In genomic region chr11:102408888-102409794, GRCm38 (mm10) we compare ENCODE assay signal across 8 mouse cellular contexts. TPM values are rescaled to one million over a fixed set of nuclear protein-coding genes. Genes with fewer than 3 reads are reported as not detected.
A peak's percentile ranks its signal among the peaks of the same experiment; 100 is the strongest.
DNase-seq lines count a peak whose midpoint lies in the region; ATAC-seq and TF ChIP-seq lines count a peak whose summit lies in the region.

No protein-coding gene starts in this region.

- H3K27me3 ChIP-seq in forebrain, embryonic 13.5 days: no peaks in the 10 kb centered on the region
- no peaks in the 10 kb centered on the region for H3K27me3 ChIP-seq in liver, embryonic 14.5 days (ENCODE audit: control insufficient read depth, insufficient read depth, low read length)

- no peak for TF ChIP-seq CTCF in liver, embryonic 14.5 days (IDR thresholded peaks at IDR 0.05; ENCODE audit: low read depth)

- peaks cover 33% of the 10 kb centered on the region for H3K4me1 ChIP-seq in forebrain, embryonic 13.5 days
- H3K4me1 ChIP-seq in liver, embryonic 14.5 days (replicated peaks; ENCODE audit: control insufficient read depth in 2 of 2, insufficient read depth in 2 of 2, low read length in 1 of 2): peaks cover 26 to 33% of the 10 kb centered on the region in 2 experiments

- no peak for TF ChIP-seq EP300 in liver, embryonic 14.5 days (IDR thresholded peaks at IDR 0.05; ENCODE audit: low read depth)

- H3K4me2 ChIP-seq in forebrain, embryonic 13.5 days: peak overlapping the region; percentile 80
- peak overlapping the region; percentile 99 for H3K4me2 ChIP-seq in liver, embryonic 14.5 days (ENCODE audit: low read depth)

- 42% methylated on average over 15 of the region's 15 CpGs for WGBS in forebrain, embryonic 13.5 days
- 37% methylated on average over 15 of the region's 15 CpGs for WGBS in liver, embryonic 14.5 days (ENCODE audit: insufficient replicate concordance)

- H3K9ac ChIP-seq in forebrain, embryonic 13.5 days: no peak overlapping the region
- peak overlapping the region; percentile 99 for H3K9ac ChIP-seq in liver, embryonic 14.5 days (replicated peaks)

- H3K36me3 ChIP-seq in forebrain, embryonic 13.5 days (ENCODE audit: poor library complexity, severe bottlenecking): peaks cover 9% of the 10 kb centered on the region
- H3K36me3 ChIP-seq in liver, embryonic 14.5 days (replicated peaks; ENCODE audit: control insufficient read depth, insufficient read depth, low read depth): peaks cover 16% of the 10 kb centered on the region

- ATAC-seq in cerebellum, adult (ENCODE audit: insufficient number of reproducible peaks, low FRiP score, low TSS enrichment): no peak
- no peak for ATAC-seq in forebrain, embryonic 13.5 days
- no peak for ATAC-seq in liver, embryonic 14.5 days (ENCODE audit: insufficient read depth)

- no peaks in the 10 kb centered on the region for H3K9me3 ChIP-seq in forebrain, embryonic 13.5 days (replicated peaks)
- no peaks in the 10 kb centered on the region for H3K9me3 ChIP-seq in liver, embryonic 14.5 days (ENCODE audit: control insufficient read depth, low read length)

- peak overlapping the region; percentile 77 for H3K4me3 ChIP-seq in forebrain, embryonic 13.5 days
- peak overlapping the region; percentile 52 to 68 for H3K4me3 ChIP-seq in liver, embryonic 14.5 days (ENCODE audit: insufficient read depth in 1 of 2, low read depth in 2 of 2, low read length in 2 of 2)

- peak overlapping the region; percentile 57 for H3K27ac ChIP-seq in forebrain, embryonic 13.5 days
- peak overlapping the region; percentile 97 for H3K27ac ChIP-seq in liver, embryonic 14.5 days

- DNase-seq in cerebellum, adult 9-11 months: peak; percentile 56
- peak; percentile 54 for DNase-seq in 3T3-L1 (ENCODE audit: low read depth, low spot score)
- DNase-seq in liver, embryonic 14.5 days (ENCODE audit: low read depth in 3 of 3, low spot score in 3 of 3): no peak
- DNase-seq in right cerebral cortex, postnatal 14 days: no peak
- DNase-seq in thymus, postnatal 25 days: no peak
- DNase-seq in spleen, postnatal 14 days (ENCODE audit: low spot score in 2 of 2): no peak

RNA-seq across cellular contexts. Expression of gene Slc25a39, which starts 1.4 kb away (rescaled TPM):
- 157 and 159 TPM in 2 replicates for polyA plus RNA-seq in forebrain, embryonic 13.5 days (2015; fragmentation: Nextera tagmentation; extraction: Ambion mirVana)
- polyA plus RNA-seq in liver, embryonic 14.5 days (2012; rRNA removed): 167 and 187 TPM in 2 replicates
- polyA plus RNA-seq in liver, embryonic 14.5 days (2014; fragmentation: Nextera tagmentation; extraction: Ambion mirVana): 339 and 363 TPM in 2 replicates

RNA-seq across cellular contexts. Expression of gene Rundc3a, which starts 15.9 kb away (rescaled TPM):
- polyA plus RNA-seq in forebrain, embryonic 13.5 days (2015; fragmentation: Nextera tagmentation; extraction: Ambion mirVana): 93.9 and 94.8 TPM in 2 replicates
- polyA plus RNA-seq in liver, embryonic 14.5 days (2012; rRNA removed): 1.4 and 1.9 TPM in 2 replicates
- polyA plus RNA-seq in liver, embryonic 14.5 days (2014; fragmentation: Nextera tagmentation; extraction: Ambion mirVana): 1.0 and 1.2 TPM in 2 replicates

RNA-seq across cellular contexts. Expression of gene Grn, which starts 21.0 kb away (rescaled TPM):
- 49.5 and 53.9 TPM in 2 replicates for polyA plus RNA-seq in forebrain, embryonic 13.5 days (2015; fragmentation: Nextera tagmentation; extraction: Ambion mirVana)
- polyA plus RNA-seq in liver, embryonic 14.5 days (2012; rRNA removed): 25.4 and 28.9 TPM in 2 replicates
- 34.1 and 41.4 TPM in 2 replicates for polyA plus RNA-seq in liver, embryonic 14.5 days (2014; fragmentation: Nextera tagmentation; extraction: Ambion mirVana)

RNA-seq across cellular contexts. Expression of gene Fam171a2, which starts 38.3 kb away (rescaled TPM):
- 8.5 and 9.3 TPM in 2 replicates for polyA plus RNA-seq in forebrain, embryonic 13.5 days (2015; fragmentation: Nextera tagmentation; extraction: Ambion mirVana)
- 1.6 and 2.0 TPM in 2 replicates for polyA plus RNA-seq in liver, embryonic 14.5 days (2012; rRNA removed)
- 0.17 and 0.35 TPM in 2 replicates for polyA plus RNA-seq in liver, embryonic 14.5 days (2014; fragmentation: Nextera tagmentation; extraction: Ambion mirVana)

RNA-seq across cellular contexts. Expression of gene Slc4a1, which starts 43.1 kb away (rescaled TPM):
- polyA plus RNA-seq in forebrain, embryonic 13.5 days (2015; fragmentation: Nextera tagmentation; extraction: Ambion mirVana): 2.6 and 6.5 TPM in 2 replicates
- polyA plus RNA-seq in liver, embryonic 14.5 days (2012; rRNA removed): 570 and 632 TPM in 2 replicates
- polyA plus RNA-seq in liver, embryonic 14.5 days (2014; fragmentation: Nextera tagmentation; extraction: Ambion mirVana): 606 and 703 TPM in 2 replicates

Comparison
In these comparisons a context has a peak if more than half of its experiments do, and no peak if none do; other contexts are left out.
1. DNase-seq: peak in cerebellum, adult 9-11 months (single experiment) and 3T3-L1 (single experiment); none in liver, embryonic 14.5 days (0 of 3), right cerebral cortex, postnatal 14 days (single experiment), thymus, postnatal 25 days (single experiment) and spleen, postnatal 14 days (0 of 2).
2. RNA of gene Rundc3a, which starts 15.9 kb away (polyA plus RNA-seq): 93.9 to 94.8 TPM in forebrain, embryonic 13.5 days; 1.0 to 1.9 TPM in liver, embryonic 14.5 days; every median in the first group is over 10 times any median in the second.